Mouse (Mus musculus): ENCODE data around the gene Dot1l. TPM values are rescaled to one million over a fixed set of nuclear protein-coding genes. Genes with fewer than 3 reads are reported as not detected.

Dot1l gene
- polyA plus RNA-seq, 1 experiment: 121 TPM

GRCm38 (mm10) chr10:80839848-80840247, 84.8 kb downstream of the Dot1l start:
- DNase-seq: no peak
- H3K27me3 ChIP-seq (ENCODE audit: control insufficient read depth, insufficient read depth, low read length): peaks cover 2% of the 10 kb centered on the region; the same call in 1 of the 2 replicates
- H3K27ac ChIP-seq (ENCODE audit: control insufficient read depth, insufficient read depth, low read length): no peak overlapping the region
- H3K36me3 ChIP-seq (ENCODE audit: control insufficient read depth, insufficient read depth, low read length): no peaks in the 10 kb centered on the region
- H3K4me3 ChIP-seq (ENCODE audit: control insufficient read depth, insufficient read depth, low read length): no peak overlapping the region
- WGBS: 82% methylated on average over 6 of the region's 6 CpGs
- TF ChIP-seq POLR2A (IDR thresholded peaks at IDR 0.05; ENCODE audit: control insufficient read depth, extremely low read depth, insufficient read depth, low read length, poor library complexity) (no peak), CTCF (IDR thresholded peaks at IDR 0.05; ENCODE audit: borderline replicate concordance, control insufficient read depth, extremely low read depth, insufficient read depth, low read length, poor library complexity) (no peak)
- H3K4me1 ChIP-seq (replicated peaks; ENCODE audit: control insufficient read depth, insufficient read depth, low read length): peaks cover 5% of the 10 kb centered on the region; the same call in 1 of the 2 replicates

- WGBS: 97% methylated on average over 2 of the region's 2 CpGs
These were observed 86.7 kb downstream of the Dot1l start for GRCm38 (mm10) chr10:80841685-80842084.

GRCm38 (mm10) chr10:80842334-80842733, 87.3 kb downstream of the Dot1l start:
- H3K4me3 ChIP-seq (ENCODE audit: control insufficient read depth, insufficient read depth, low read length): no peak overlapping the region
- no peak for TF ChIP-seq CTCF (IDR thresholded peaks at IDR 0.05; ENCODE audit: borderline replicate concordance, control insufficient read depth, extremely low read depth, insufficient read depth, low read length, poor library complexity)
- no peak for TF ChIP-seq POLR2A (IDR thresholded peaks at IDR 0.05; ENCODE audit: control insufficient read depth, extremely low read depth, insufficient read depth, low read length, poor library complexity)
- peaks cover 5% of the 10 kb centered on the region; the same call in 1 of the 2 replicates for H3K4me1 ChIP-seq (replicated peaks; ENCODE audit: control insufficient read depth, insufficient read depth, low read length)
- no peak for DNase-seq
- 90% methylated on average over 15 of the region's 15 CpGs for WGBS
- H3K36me3 ChIP-seq (ENCODE audit: control insufficient read depth, insufficient read depth, low read length): no peaks in the 10 kb centered on the region
- H3K27ac ChIP-seq (ENCODE audit: control insufficient read depth, insufficient read depth, low read length): no peak overlapping the region
- H3K27me3 ChIP-seq (ENCODE audit: control insufficient read depth, insufficient read depth, low read length): peaks cover 2% of the 10 kb centered on the region; the same call in 1 of the 2 replicates

More at GRCm38 (mm10) chr10:80841685-80842084, 86.7 kb downstream of the Dot1l start:
- H3K4me1 ChIP-seq (replicated peaks; ENCODE audit: control insufficient read depth, insufficient read depth, low read length): peaks cover 5% of the 10 kb centered on the region; the same call in 1 of the 2 replicates
- H3K4me3 ChIP-seq (ENCODE audit: control insufficient read depth, insufficient read depth, low read length): no peak overlapping the region
- DNase-seq: no peak
- no peaks in the 10 kb centered on the region for H3K36me3 ChIP-seq (ENCODE audit: control insufficient read depth, insufficient read depth, low read length)
- TF ChIP-seq CTCF (IDR thresholded peaks at IDR 0.05; ENCODE audit: borderline replicate concordance, control insufficient read depth, extremely low read depth, insufficient read depth, low read length, poor library complexity) (no peak), POLR2A (IDR thresholded peaks at IDR 0.05; ENCODE audit: control insufficient read depth, extremely low read depth, insufficient read depth, low read length, poor library complexity) (no peak)
- H3K27me3 ChIP-seq (ENCODE audit: control insufficient read depth, insufficient read depth, low read length): peaks cover 2% of the 10 kb centered on the region; the same call in 1 of the 2 replicates
- H3K27ac ChIP-seq (ENCODE audit: control insufficient read depth, insufficient read depth, low read length): no peak overlapping the region

- no peak for DNase-seq
- H3K27me3 ChIP-seq (ENCODE audit: control insufficient read depth, insufficient read depth, low read length): peaks cover 2% of the 10 kb centered on the region; the same call in 1 of the 2 replicates
- H3K4me3 ChIP-seq (ENCODE audit: control insufficient read depth, insufficient read depth, low read length): no peak overlapping the region
- 20% methylated on average over 32 of the region's 32 CpGs for WGBS
- peaks cover 9% of the 10 kb centered on the region; the same call in 1 of the 2 replicates for H3K4me1 ChIP-seq (replicated peaks; ENCODE audit: control insufficient read depth, insufficient read depth, low read length)
- no peak overlapping the region for H3K27ac ChIP-seq (ENCODE audit: control insufficient read depth, insufficient read depth, low read length)
- no peaks in the 10 kb centered on the region for H3K36me3 ChIP-seq (ENCODE audit: control insufficient read depth, insufficient read depth, low read length)
- TF ChIP-seq CTCF (IDR thresholded peaks at IDR 0.05; ENCODE audit: borderline replicate concordance, control insufficient read depth, extremely low read depth, insufficient read depth, low read length, poor library complexity) (no peak), POLR2A (IDR thresholded peaks at IDR 0.05; ENCODE audit: control insufficient read depth, extremely low read depth, insufficient read depth, low read length, poor library complexity) (no peak)
These were observed 88.3 kb downstream of the Dot1l start for GRCm38 (mm10) chr10:80843087-80843930.

GRCm38 (mm10) chr10:80843931-80844547, 89.0 kb downstream of the Dot1l start, which contains the start of gene Lingo3:
Lingo3 (minus strand) TSS chr10:80844039.
- 7% methylated on average over 51 of the region's 51 CpGs for WGBS
- DNase-seq: no peak
- H3K27ac ChIP-seq (ENCODE audit: control insufficient read depth, insufficient read depth, low read length): no peak within 1 kb of the TSS
- peaks cover 2% of the 10 kb centered on the region; the same call in 1 of the 2 replicates for H3K27me3 ChIP-seq (ENCODE audit: control insufficient read depth, insufficient read depth, low read length)
- H3K4me3 ChIP-seq (ENCODE audit: control insufficient read depth, insufficient read depth, low read length): no peak within 1 kb of the TSS; the same call in 1 of the 2 replicates
- TF ChIP-seq POLR2A (IDR thresholded peaks at IDR 0.05; ENCODE audit: control insufficient read depth, extremely low read depth, insufficient read depth, low read length, poor library complexity) (no peak), CTCF (IDR thresholded peaks at IDR 0.05; ENCODE audit: borderline replicate concordance, control insufficient read depth, extremely low read depth, insufficient read depth, low read length, poor library complexity) (no peak)
- H3K4me1 ChIP-seq (replicated peaks; ENCODE audit: control insufficient read depth, insufficient read depth, low read length): peaks cover 15% of the 10 kb centered on the region; the same call in 1 of the 2 replicates
- no peaks in the 10 kb centered on the region for H3K36me3 ChIP-seq (ENCODE audit: control insufficient read depth, insufficient read depth, low read length)

Other genes with a start within 250 kb of the Dot1l start
- gene Atp8b3, start 216.1 kb upstream of the Dot1l start, polyA plus RNA-seq (2012; rRNA removed): 0.20 and 0.31 TPM in 2 replicates
- 188 and 209 TPM in 2 replicates for gene Rexo1, start 193.6 kb upstream of the Dot1l start, polyA plus RNA-seq (2012; rRNA removed)
- 31.0 and 46.9 TPM in 2 replicates for gene Klf16, start 177.9 kb upstream of the Dot1l start, polyA plus RNA-seq (2012; rRNA removed)
- 310 and 359 TPM in 2 replicates for gene Abhd17a, start 164.9 kb upstream of the Dot1l start, polyA plus RNA-seq (2012; rRNA removed)
- 151 and 156 TPM in 2 replicates for gene Scamp4, start 152.3 kb upstream of the Dot1l start, polyA plus RNA-seq (2012; rRNA removed)
- gene Adat3, start 152.3 kb upstream of the Dot1l start, polyA plus RNA-seq (2012; rRNA removed): 42.9 and 48.2 TPM in 2 replicates
- 7.5 and 8.1 TPM in 2 replicates for gene Gm49322, start 149.2 kb upstream of the Dot1l start, polyA plus RNA-seq (2012; rRNA removed)
- 492 and 499 TPM in 2 replicates for gene Csnk1g2, start 132.4 kb upstream of the Dot1l start, polyA plus RNA-seq (2012; rRNA removed)
- 94.7 and 103 TPM in 2 replicates for gene Btbd2, start 98.1 kb upstream of the Dot1l start, polyA plus RNA-seq (2012; rRNA removed)
- gene Mknk2, start 77.1 kb upstream of the Dot1l start, polyA plus RNA-seq (2012; rRNA removed): 606 and 621 TPM in 2 replicates
- gene Mob3a, start 53.2 kb upstream of the Dot1l start, polyA plus RNA-seq (2012; rRNA removed): 252 and 261 TPM in 2 replicates
- 56.4 and 66.9 TPM in 2 replicates for gene Izumo4, start 53.0 kb upstream of the Dot1l start, polyA plus RNA-seq (2012; rRNA removed)
- gene Ap3d1, start 12.9 kb upstream of the Dot1l start, polyA plus RNA-seq (2012; rRNA removed): 182 and 195 TPM in 2 replicates
- gene Sf3a2, start 43.0 kb downstream of the Dot1l start, polyA plus RNA-seq (2012; rRNA removed): 94.6 and 119 TPM in 2 replicates
- 142 and 153 TPM in 2 replicates for gene Plekhj1, start 43.4 kb downstream of the Dot1l start, polyA plus RNA-seq (2012; rRNA removed)
- gene Amh, start 50.0 kb downstream of the Dot1l start, polyA plus RNA-seq (2012; rRNA removed): 6.3 and 8.8 TPM in 2 replicates
- 0.24 TPM in 1 of 2 replicates, not detected in the other for gene Jsrp1, start 58.3 kb downstream of the Dot1l start, polyA plus RNA-seq (2012; rRNA removed)
- 1,706 and 1,988 TPM in 2 replicates for gene Oaz1, start 71.5 kb downstream of the Dot1l start, polyA plus RNA-seq (2012; rRNA removed)
- 0.10 and 1.0 TPM in 2 replicates for gene Lingo3, start 88.8 kb downstream of the Dot1l start, polyA plus RNA-seq (2012; rRNA removed)
- 187 and 242 TPM in 2 replicates for gene Lsm7, start 100.0 kb downstream of the Dot1l start, polyA plus RNA-seq (2012; rRNA removed)
- gene Sppl2b, start 100.1 kb downstream of the Dot1l start, polyA plus RNA-seq (2012; rRNA removed): 153 and 167 TPM in 2 replicates
- gene Tmprss9, start 116.6 kb downstream of the Dot1l start, polyA plus RNA-seq (2012; rRNA removed): 0.23 and 0.28 TPM in 2 replicates
- gene Timm13, start 145.8 kb downstream of the Dot1l start, polyA plus RNA-seq (2012; rRNA removed): 227 and 310 TPM in 2 replicates
- gene Lmnb2, start 163.0 kb downstream of the Dot1l start, polyA plus RNA-seq (2012; rRNA removed): 44.2 and 52.7 TPM in 2 replicates
- gene Gadd45b, start 174.9 kb downstream of the Dot1l start, polyA plus RNA-seq (2012; rRNA removed): 36.2 and 53.2 TPM in 2 replicates

Data from thymus, adult 2 months (tissue).